Mouse (Mus musculus) E14TG2a.4 (cell line): ENCODE measurements at regions not wholly inside any gene's neighbourhood (a gene's known extent, or its start where the extent isn't known, plus 50 kb on each side); places are given as distances from the start of the nearest gene placed in this dataset.

Source experiments
- H3K27me3 ChIP-seq: 2 replicates; pipeline ENCODE4 v1.6.1; 2014; ENCODE audit warnings: low read length, control low read depth; ENCODE audit not compliant: insufficient read depth
- H3K36me3 ChIP-seq: 2 replicates; pipeline ENCODE4 v1.6.1; 2014; ENCODE audit warnings: low read length, control low read depth; ENCODE audit not compliant: insufficient read depth
- H3K4me1 ChIP-seq: replicated peaks from 2 replicates; pipeline ENCODE4 v1.6.1; 2014; ENCODE audit warnings: low read depth, low read length, control low read depth
- H3K4me3 ChIP-seq: replicated peaks from 2 replicates; pipeline ENCODE4 v1.5.1; 2014; ENCODE audit warnings: mild to moderate bottlenecking, low read length
- H3K9me3 ChIP-seq: 2 replicates; pipeline ENCODE4 v1.6.1; 2014; ENCODE audit warnings: low read length, control low read depth
- CTCF ChIP-seq: conservative IDR thresholded peaks from 2 replicates; pipeline ENCODE4 v1.5.1; 2014; ENCODE audit warnings: low read length
- NANOG ChIP-seq: IDR thresholded peaks from 2 replicates; pipeline ENCODE4 v1.6.1; 2014; ENCODE audit warnings: borderline replicate concordance, low read length, mixed read lengths
- POU5F1 ChIP-seq: IDR thresholded peaks from 2 replicates; pipeline ENCODE4 v1.6.1; 2014; ENCODE audit warnings: low read length, borderline replicate concordance

- TF ChIP-seq CTCF (no peak), NANOG (no peak), POU5F1 (no peak)
- H3K4me3 ChIP-seq: no peak overlapping the region
- no peaks in the 10 kb centered on the region for H3K9me3 ChIP-seq
- H3K4me1 ChIP-seq: no peaks in the 10 kb centered on the region
- H3K36me3 ChIP-seq: no peaks in the 10 kb centered on the region
- H3K27me3 ChIP-seq: no peaks in the 10 kb centered on the region
Observed at GRCm38 (mm10) chr12:32456796-32457195, 78.3 kb downstream of the Ccdc71l start.

GRCm38 (mm10) chr12:32458386-32458785, 79.9 kb downstream of the Ccdc71l start:
- Histone ChIP-seq H3K4me1 (no peaks in the 10 kb centered on the region), H3K36me3 (no peaks in the 10 kb centered on the region), H3K9me3 (no peaks in the 10 kb centered on the region), H3K4me3 (no peak overlapping the region), H3K27me3 (no peaks in the 10 kb centered on the region)
- TF ChIP-seq CTCF (no peak), NANOG (no peak), POU5F1 (no peak)

- Histone ChIP-seq H3K27me3 (no peaks in the 10 kb centered on the region), H3K4me3 (no peak overlapping the region), H3K36me3 (no peaks in the 10 kb centered on the region), H3K4me1 (no peaks in the 10 kb centered on the region), H3K9me3 (no peaks in the 10 kb centered on the region)
- TF ChIP-seq NANOG: no peak
- TF ChIP-seq CTCF: no peak
- no peak for TF ChIP-seq POU5F1
Observed at GRCm38 (mm10) chr12:32460330-32460998, 82.0 kb downstream of the Ccdc71l start.

- no peaks in the 10 kb centered on the region for H3K9me3 ChIP-seq
- H3K27me3 ChIP-seq: no peaks in the 10 kb centered on the region
- TF ChIP-seq POU5F1: no peak
- no peaks in the 10 kb centered on the region for H3K36me3 ChIP-seq
- no peak overlapping the region for H3K4me3 ChIP-seq
- no peaks in the 10 kb centered on the region for H3K4me1 ChIP-seq
Observed at GRCm38 (mm10) chr12:32465371-32465770, 86.9 kb downstream of the Ccdc71l start.

GRCm38 (mm10) chr12:32469863-32470262, 91.4 kb downstream of the Ccdc71l start:
- peaks cover 4% of the 10 kb centered on the region; the same call in 1 of the 2 replicates for H3K9me3 ChIP-seq
- H3K27me3 ChIP-seq: no peaks in the 10 kb centered on the region
- no peak for TF ChIP-seq CTCF
- no peak for TF ChIP-seq POU5F1
- no peak for TF ChIP-seq NANOG
- no peaks in the 10 kb centered on the region for H3K36me3 ChIP-seq
- H3K4me3 ChIP-seq: no peak overlapping the region
- H3K4me1 ChIP-seq: no peaks in the 10 kb centered on the region

GRCm38 (mm10) chr12:32479451-32479850, 100.9 kb downstream of the Ccdc71l start:
- no peaks in the 10 kb centered on the region for H3K27me3 ChIP-seq
- H3K9me3 ChIP-seq: no peaks in the 10 kb centered on the region; the same call in 1 of the 2 replicates
- H3K36me3 ChIP-seq: no peaks in the 10 kb centered on the region
- no peaks in the 10 kb centered on the region for H3K4me1 ChIP-seq
- no peak overlapping the region for H3K4me3 ChIP-seq
- TF ChIP-seq CTCF (no peak), NANOG (no peak), POU5F1 (no peak)

DNA sequence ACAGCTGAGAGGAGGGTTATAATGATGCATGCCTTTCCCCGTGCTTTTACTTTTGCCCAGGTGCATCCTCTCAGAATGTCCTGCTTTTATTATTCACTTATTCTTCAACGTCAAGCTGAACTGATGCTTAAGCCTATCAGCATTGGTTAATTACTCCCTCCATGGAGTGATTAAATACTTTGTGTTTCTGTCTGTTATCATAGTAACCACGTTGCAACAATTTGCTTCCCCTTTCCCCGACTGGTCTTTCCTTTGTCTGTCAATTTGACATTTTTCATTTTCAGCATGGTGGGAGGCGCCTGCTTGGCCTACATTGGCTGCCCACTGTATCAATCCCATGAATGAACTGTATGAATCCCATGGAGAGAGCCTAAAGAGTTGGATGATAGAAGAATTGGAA, 101.8 kb downstream of the Ccdc71l start:
- H3K9me3 ChIP-seq: no peaks in the 10 kb centered on the region

DNA sequence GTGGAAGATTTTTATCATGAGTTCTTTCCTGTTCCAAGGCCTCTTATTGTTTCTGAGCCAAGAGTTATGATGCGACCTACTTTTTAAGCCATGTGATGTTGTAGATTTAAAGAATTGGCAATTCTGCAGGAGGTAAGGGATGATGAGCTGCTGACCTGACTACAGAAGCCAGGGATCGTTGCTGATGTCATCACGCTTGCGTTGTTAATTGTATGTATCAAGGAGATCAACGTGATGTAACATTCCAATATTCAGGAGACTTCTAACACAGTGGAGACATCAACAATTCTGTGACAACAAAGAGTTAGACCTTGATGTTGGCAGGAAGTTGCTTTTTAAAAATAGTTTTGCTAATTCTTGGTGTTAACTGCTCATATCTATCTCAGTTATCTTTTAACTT, 102.5 kb downstream of the Ccdc71l start:
- TF ChIP-seq CTCF (no peak), POU5F1 (no peak), NANOG (no peak)
- Histone ChIP-seq H3K27me3 (no peaks in the 10 kb centered on the region), H3K4me1 (no peaks in the 10 kb centered on the region), H3K9me3 (no peaks in the 10 kb centered on the region), H3K4me3 (no peak overlapping the region), H3K36me3 (no peaks in the 10 kb centered on the region)

More for the DNA sequence above, 101.8 kb downstream of the Ccdc71l start:
- no peaks in the 10 kb centered on the region for H3K27me3 ChIP-seq
- no peak for TF ChIP-seq POU5F1
- no peak for TF ChIP-seq NANOG
- TF ChIP-seq CTCF: no peak
- H3K4me3 ChIP-seq: no peak overlapping the region
- H3K36me3 ChIP-seq: no peaks in the 10 kb centered on the region
- no peaks in the 10 kb centered on the region for H3K4me1 ChIP-seq

DNA sequence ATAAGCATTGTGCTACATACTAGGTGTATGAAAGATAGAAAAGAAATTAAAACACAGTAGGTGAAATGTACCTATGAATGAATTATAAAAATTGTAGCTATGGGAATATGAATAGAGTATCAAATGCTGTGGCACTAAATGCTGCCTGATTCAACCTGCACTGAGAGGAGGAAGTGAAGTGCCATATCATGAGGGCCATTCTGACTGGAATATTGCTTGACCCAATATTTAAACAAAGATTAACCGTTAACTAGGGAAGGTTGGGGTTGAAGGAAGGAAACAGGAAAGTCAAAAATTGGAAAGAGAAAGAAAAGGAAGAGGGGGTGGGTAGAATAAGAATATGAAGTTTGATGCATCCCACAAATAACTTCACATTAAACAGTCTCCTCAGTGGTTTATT, 103.8 kb downstream of the Ccdc71l start:
- Histone ChIP-seq H3K27me3 (no peaks in the 10 kb centered on the region), H3K9me3 (no peaks in the 10 kb centered on the region), H3K4me1 (no peaks in the 10 kb centered on the region), H3K4me3 (no peak overlapping the region), H3K36me3 (no peaks in the 10 kb centered on the region)
- no peak for TF ChIP-seq POU5F1
- TF ChIP-seq NANOG: no peak
- TF ChIP-seq CTCF: no peak
